Mouse (Mus musculus) liver, embryonic 16.5 days (tissue): ENCODE data around the gene Rce1. TPM values are rescaled to one million over a fixed set of nuclear protein-coding genes. Genes with fewer than 3 reads are reported as not detected.
A peak's percentile ranks its signal among the peaks of the same experiment; 100 is the strongest.
"Not testable (repeated sequence)": the region's sequence is repeated elsewhere in the genome, so short reads cannot be mapped to it uniquely, and the experiment has no call there.

Source experiments
- ATAC-seq: fragments of 200-750 bp; cut with Nextera tagmentation; 2 replicates; pipeline ENCODE4 v1.8.0; 2017; ENCODE audit warnings: low read depth, mild to moderate bottlenecking, moderate number of reproducible peaks, moderate library complexity
- H3K27ac ChIP-seq: fragments of 300-500 bp; sonication (generic); 2 replicates; pipeline ENCODE4 v1.5.1; 2014; ENCODE audit warnings: mild to moderate bottlenecking, low read length
- H3K27me3 ChIP-seq: fragments of 300-500 bp; sonication (generic); 2 replicates; pipeline ENCODE4 v1.6.1; 2014; ENCODE audit warnings: low read depth, low read length, mixed read lengths; ENCODE audit not compliant: control insufficient read depth, insufficient read depth
- H3K36me3 ChIP-seq: fragments of 300-500 bp; sonication (generic); 2 replicates; pipeline ENCODE4 v1.6.1; 2014; ENCODE audit warnings: mild to moderate bottlenecking; ENCODE audit not compliant: control insufficient read depth, insufficient read depth
- H3K4me1 ChIP-seq: fragments of 300-500 bp; sonication (generic); 2 replicates; pipeline ENCODE4 v1.6.1; 2014; ENCODE audit warnings: low read depth, low read length, mixed read lengths; ENCODE audit not compliant: control insufficient read depth
- H3K4me2 ChIP-seq: fragments of 300-500 bp; sonication (generic); 2 replicates; pipeline ENCODE4 v1.6.1; 2014; ENCODE audit warnings: low read depth, low read length, mixed read lengths
- H3K4me3 ChIP-seq: fragments of 300-500 bp; sonication (generic); 2 replicates; pipeline ENCODE4 v1.5.1; 2014; ENCODE audit warnings: low read depth, mild to moderate bottlenecking, low read length
- H3K9ac ChIP-seq: fragments of 300-500 bp; sonication (generic); 2 replicates; pipeline ENCODE4 v1.6.1; 2014; ENCODE audit warnings: low read depth, low read length
- H3K9me3 ChIP-seq: fragments of 300-500 bp; sonication (generic); replicated peaks from 2 replicates; pipeline ENCODE4 v1.6.1; 2016; ENCODE audit warnings: low read length; ENCODE audit not compliant: control insufficient read depth
- WGBS: fragments of 180-500 bp; shearing (Covaris S2); extraction: QIAGEN DNeasy Blood & Tissue Kit; methylation state at CpG from one replicate; pipeline ENCODE4 v1.1.7; 2014; ENCODE audit not compliant: insufficient replicate concordance; 5-methylcytosine and 5-hydroxymethylcytosine counted together
- microRNA-seq: library from miRNA; unstranded; fragments of <30 nt; microRNA quantifications from one replicate; pipeline ENCODE4, GENCODE M21; 2016
- polyA plus RNA-seq: library from polyadenylated mRNA; unstranded; fragments of >200 nt; fragmentation: Nextera tagmentation; extraction: Ambion mirVana; gene quantifications from 2 replicates; pipeline ENCODE4 v1.2.1, GENCODE M21; 2015

Rce1 gene
- polyA plus RNA-seq, 1 experiment from 2014 or later, result 23.5 TPM

GRCm38 (mm10) chr19:4587426-4587825, 38.0 kb downstream of the Rce1 start:
- Histone ChIP-seq H3K9me3 (no peaks in the 10 kb centered on the region), H3K4me3 (no peak overlapping the region), H3K36me3 (no peaks in the 10 kb centered on the region), H3K4me2 (no peak overlapping the region), H3K4me1 (no peaks in the 10 kb centered on the region), H3K27me3 (no peaks in the 10 kb centered on the region), H3K9ac (no peak overlapping the region), H3K27ac (no peak overlapping the region)
- no peak for ATAC-seq
- WGBS, result 46% methylated on average over 2 of the region's 2 CpGs

- H3K27ac ChIP-seq, H3K4me3 ChIP-seq, ATAC-seq, H3K9me3 ChIP-seq, H3K36me3 ChIP-seq, H3K4me1 ChIP-seq, H3K9ac ChIP-seq, H3K4me2 ChIP-seq, H3K27me3 ChIP-seq: not testable (repeated sequence)
Observed at GRCm38 (mm10) chr19:4586783-4587182, 38.7 kb downstream of the Rce1 start.

- Histone ChIP-seq H3K4me1 (no peaks in the 10 kb centered on the region; the same call in 1 of the 2 replicates), H3K4me2 (no peak overlapping the region), H3K27ac (no peak overlapping the region), H3K9me3 (no peaks in the 10 kb centered on the region), H3K36me3 (no peaks in the 10 kb centered on the region), H3K9ac (no peak overlapping the region), H3K27me3 (no peaks in the 10 kb centered on the region), H3K4me3 (no peak overlapping the region)
- ATAC-seq, result no peak
- WGBS, result 57% methylated on average over 2 of the region's 2 CpGs
Observed at GRCm38 (mm10) chr19:4583856-4584255, 41.6 kb downstream of the Rce1 start.

GRCm38 (mm10) chr19:4579296-4579695, 46.1 kb downstream of the Rce1 start:
- Histone ChIP-seq H3K4me1 (peaks cover 5% of the 10 kb centered on the region; the same call in 1 of the 2 replicates), H3K9ac (no peak overlapping the region), H3K27ac (peak overlapping the region; percentile 21), H3K36me3 (no peaks in the 10 kb centered on the region), H3K4me3 (no peak overlapping the region), H3K27me3 (no peaks in the 10 kb centered on the region), H3K9me3 (no peaks in the 10 kb centered on the region), H3K4me2 (no peak overlapping the region)
- peak; percentile 51 for ATAC-seq
- 55% methylated on average over 5 of the region's 5 CpGs for WGBS

- Histone ChIP-seq H3K27me3 (no peaks in the 10 kb centered on the region), H3K27ac (peak overlapping the region; percentile 21), H3K9me3 (no peaks in the 10 kb centered on the region), H3K4me2 (no peak overlapping the region), H3K9ac (no peak overlapping the region), H3K4me1 (peaks cover 5% of the 10 kb centered on the region; the same call in 1 of the 2 replicates), H3K36me3 (no peaks in the 10 kb centered on the region), H3K4me3 (no peak overlapping the region)
- peak; percentile 77 for ATAC-seq
- 63% methylated on average over 2 of the region's 2 CpGs for WGBS
Observed at GRCm38 (mm10) chr19:4578799-4579198, 46.6 kb downstream of the Rce1 start.

- ATAC-seq, result no peak
- Histone ChIP-seq H3K4me2 (no peak overlapping the region), H3K27me3 (no peaks in the 10 kb centered on the region), H3K27ac (no peak overlapping the region), H3K4me3 (no peak overlapping the region), H3K9me3 (no peaks in the 10 kb centered on the region), H3K9ac (no peak overlapping the region), H3K4me1 (peaks cover 41% of the 10 kb centered on the region), H3K36me3 (no peaks in the 10 kb centered on the region)
- 75% methylated on average over 1 of the region's 1 CpGs for whole genome bisulfite sequencing
Observed at GRCm38 (mm10) chr19:4573241-4573640, 52.2 kb downstream of the Rce1 start.

Small RNA genes within 50 kb of the gene (microRNA-seq; reads per million reads assigned to microRNA genes)
- 0.98 reads per million for gene Mir6986

Other genes starting within 250 kb of the Rce1 start
- gene Kdm2a, start 227.4 kb downstream of the Rce1 start, polyA plus RNA-seq, result 11.0 and 13.7 TPM in 2 replicates
- 8.0 and 11.8 TPM in 2 replicates for gene Rhod, start 186.2 kb downstream of the Rce1 start, polyA plus RNA-seq
- gene Syt12, start 148.2 kb downstream of the Rce1 start, polyA plus RNA-seq, result 0.20 and 0.32 TPM in 2 replicates
- 0.18 and 0.45 TPM in 2 replicates for gene 2010003K11Rik, start 127.1 kb downstream of the Rce1 start, polyA plus RNA-seq
- gene Pcx, start 115.2 kb downstream of the Rce1 start, polyA plus RNA-seq, result 88.7 and 118 TPM in 2 replicates
- gene Lrfn4, start 10.0 kb downstream of the Rce1 start, polyA plus RNA-seq, result 0.23 and 0.28 TPM in 2 replicates
- 0.40 and 0.57 TPM in 2 replicates for gene Gm960, start 73.0 kb upstream of the Rce1 start, polyA plus RNA-seq
- gene Sptbn2, start 85.5 kb upstream of the Rce1 start, polyA plus RNA-seq, result 0.07 and 0.12 TPM in 2 replicates
- gene Rbm4b, start 130.9 kb upstream of the Rce1 start, polyA plus RNA-seq, result 17.6 and 18.3 TPM in 2 replicates
- gene Rbm4, start 168.3 kb upstream of the Rce1 start, polyA plus RNA-seq, result 28.3 and 29.2 TPM in 2 replicates
- 11.7 and 13.7 TPM in 2 replicates for gene Gm21992, start 186.0 kb upstream of the Rce1 start, polyA plus RNA-seq
- 39.1 and 41.2 TPM in 2 replicates for gene Rbm14, start 186.0 kb upstream of the Rce1 start, polyA plus RNA-seq
- gene Ccs, start 213.7 kb upstream of the Rce1 start, polyA plus RNA-seq, result 55.2 and 57.1 TPM in 2 replicates
- gene Ccdc87, start 213.7 kb upstream of the Rce1 start, polyA plus RNA-seq, result not detected in 2 replicates
- gene Ctsf, start 229.5 kb upstream of the Rce1 start, polyA plus RNA-seq, result 27.3 and 30.5 TPM in 2 replicates